Mouse (Mus musculus) lung, adult 2 months (tissue): ENCODE data around the gene Pramef8. TPM values are rescaled to one million over a fixed set of nuclear protein-coding genes. Genes with fewer than 3 reads are reported as not detected.

Experiments
- DNase-seq: peaks from one replicate; pipeline ENCODE4 v3.0.0; 2022
- H3K4me1 ChIP-seq: fragments of 200-500 bp; 2 replicates; pipeline ENCODE4 v1.6.1; 2011; ENCODE audit warnings: low read length; ENCODE audit not compliant: control insufficient read depth, insufficient read depth
- H3K4me3 ChIP-seq: fragments of 200-500 bp; replicated peaks from 2 replicates; pipeline ENCODE3; 2011; ENCODE audit warnings: low read depth, mild to moderate bottlenecking, control low read depth, low read length; ENCODE audit errors: extremely low read depth
- CTCF ChIP-seq: fragments of 200-500 bp; IDR thresholded peaks from 2 replicates; pipeline ENCODE4 v1.5.1; 2011; ENCODE audit warnings: mild to moderate bottlenecking, low read length, control low read depth; ENCODE audit not compliant: insufficient read depth
- POLR2A ChIP-seq: fragments of 200-500 bp; IDR thresholded peaks from 2 replicates; pipeline ENCODE4 v1.6.1; 2011; ENCODE audit warnings: low read depth, mild to moderate bottlenecking, control low read depth, low read length, borderline replicate concordance; ENCODE audit errors: extremely low read depth
- WGBS: fragments of 180-500 bp; shearing (Covaris S2); methylation state at CpG from one replicate; pipeline ENCODE4 v1.1.7; 2018; 5-methylcytosine and 5-hydroxymethylcytosine counted together
- polyA plus RNA-seq: library from polyadenylated mRNA; depleted of rRNA; stranded (reverse); fragments of >200 nt; gene quantifications from 2 replicates; pipeline ENCODE4 v1.2.3, GENCODE M21; 2012; rRNA removed

The Pramef8 gene
- 4.4 and 6.0 TPM in 2 replicates for polyA plus RNA-seq

DNA sequence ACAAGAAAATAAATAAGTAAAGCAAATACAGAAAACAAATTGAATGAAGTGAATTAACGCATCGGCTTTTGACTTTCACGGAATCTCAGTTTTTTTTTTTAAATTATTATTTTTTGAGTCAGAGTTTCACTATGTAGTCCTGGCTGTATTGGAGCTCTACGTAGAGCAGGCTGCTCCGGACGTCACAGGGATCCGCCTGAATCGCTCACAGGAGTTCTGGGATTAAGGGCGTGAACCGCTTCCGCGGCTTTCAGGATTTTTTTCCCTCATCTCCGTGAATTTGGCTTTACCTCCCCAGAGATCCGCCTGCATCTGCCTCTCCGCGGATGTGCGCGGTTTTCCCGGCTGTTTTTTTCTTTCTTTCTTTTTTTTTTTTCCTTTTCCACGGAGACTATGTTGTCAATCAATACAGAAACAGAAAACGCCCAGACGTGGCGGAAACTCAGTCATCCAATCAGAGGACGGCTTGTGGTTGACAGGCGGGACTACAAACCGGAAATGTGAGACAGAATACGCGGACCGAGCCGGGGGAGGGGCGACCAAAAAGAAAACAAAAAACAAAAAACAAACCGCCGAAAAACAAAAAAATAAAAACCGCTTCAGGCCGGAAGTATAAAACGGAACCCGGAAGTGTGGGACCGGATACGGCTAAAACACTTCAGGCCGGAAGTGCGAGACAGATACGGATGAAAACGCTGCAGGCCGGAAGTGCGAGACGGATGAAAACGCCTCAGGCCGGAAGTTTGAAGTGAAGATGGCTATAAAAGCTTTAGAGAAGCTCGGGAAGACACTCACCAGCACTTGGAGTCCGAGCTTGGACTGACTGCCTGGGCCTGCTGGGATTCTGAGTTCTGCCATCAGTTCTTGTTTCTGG lies at the start of gene Pramef8:
TSS of gene Pramef8 (plus strand) at position 208 of the 874 bp plus-strand sequence.
- DNase-seq = peak; percentile 91
- peak within 1 kb of the TSS; percentile 80 for H3K4me3 ChIP-seq
- WGBS = under 1% methylated on average over 50 of the region's 50 CpGs
- peaks cover 4% of the 10 kb centered on the region; the same call in 1 of the 2 replicates for H3K4me1 ChIP-seq
- TF ChIP-seq POLR2A (peak; percentile 36; the same call in 1 of the 2 replicates), CTCF (no peak)

DNA sequence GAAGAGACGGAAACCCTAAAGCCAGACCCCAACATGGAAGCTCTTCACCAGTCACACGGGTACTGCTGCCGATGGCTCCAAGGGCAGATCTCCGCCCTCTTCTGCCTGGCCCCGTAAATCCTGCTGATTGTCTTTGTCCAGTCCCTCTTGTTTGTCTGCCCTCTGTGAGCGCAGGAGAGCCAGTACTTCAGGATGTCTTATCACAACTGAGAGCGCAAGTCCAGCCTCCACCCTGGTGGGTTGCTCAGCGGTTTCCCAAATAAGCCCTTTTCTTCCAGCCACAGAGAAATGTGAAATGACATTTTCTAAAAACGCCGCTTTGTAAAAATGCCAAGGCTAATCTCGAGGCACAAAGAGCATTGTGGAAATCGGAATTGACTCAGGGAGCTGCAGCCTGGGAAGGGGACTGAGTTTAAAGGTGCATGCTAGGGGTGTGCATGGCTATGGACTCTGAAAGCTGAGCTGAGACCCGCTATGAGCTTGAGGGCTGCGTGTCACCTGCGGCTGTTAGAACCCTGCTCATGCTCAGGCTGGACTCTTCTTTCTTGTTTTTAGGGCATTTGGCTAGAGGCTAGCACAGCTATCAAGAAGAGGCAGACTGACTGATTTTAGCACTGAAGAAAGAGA lies 45.7 kb upstream of the Pramef8 start:
- Histone ChIP-seq H3K4me1 (no peaks in the 10 kb centered on the region), H3K4me3 (no peak overlapping the region)
- TF ChIP-seq POLR2A = no peak
- TF ChIP-seq CTCF = no peak
- no peak for DNase-seq
- WGBS = 52% methylated on average over 15 of the region's 15 CpGs

DNA sequence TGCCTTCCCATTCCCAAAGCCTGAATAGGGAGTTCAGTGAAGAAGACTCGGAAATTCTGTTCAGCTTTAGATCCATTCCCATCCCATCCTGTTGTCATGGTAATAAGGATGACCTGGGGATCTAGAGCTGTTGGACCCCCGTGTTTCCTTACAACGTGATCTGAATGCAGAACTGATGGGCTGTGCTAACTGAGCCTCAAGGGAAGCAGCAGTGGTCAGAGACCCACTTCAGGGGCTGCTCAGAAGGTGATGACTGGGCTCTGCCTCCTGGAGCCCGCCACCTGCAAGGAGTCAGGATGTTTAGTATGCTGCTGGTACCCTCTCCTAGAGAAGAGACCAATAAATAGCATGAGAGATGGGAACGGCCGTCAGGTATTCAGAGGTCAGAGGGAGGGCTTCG lies 32.7 kb upstream of the Pramef8 start:
- no peak overlapping the region for H3K4me3 ChIP-seq
- TF ChIP-seq CTCF (no peak), POLR2A (no peak)
- 39% methylated on average over 7 of the region's 7 CpGs for WGBS
- no peak for DNase-seq
- H3K4me1 ChIP-seq = no peaks in the 10 kb centered on the region

GRCm38 (mm10) chr4:143379931-143380715 lies 32.1 kb upstream of the Pramef8 start:
- no peak overlapping the region for H3K4me3 ChIP-seq
- no peaks in the 10 kb centered on the region for H3K4me1 ChIP-seq
- TF ChIP-seq CTCF (no peak), POLR2A (no peak)
- WGBS = 32% methylated on average over 15 of the region's 15 CpGs
- DNase-seq = no peak

GRCm38 (mm10) chr4:143380716-143381004 lies 31.6 kb upstream of the Pramef8 start:
- 1% methylated on average over 5 of the region's 5 CpGs for WGBS
- peak; percentile 14 for DNase-seq

GRCm38 (mm10) chr4:143382163-143382562 lies 30.1 kb upstream of the Pramef8 start:
- H3K4me3 ChIP-seq = no peak overlapping the region
- DNase-seq = no peak
- WGBS = 67% methylated on average over 3 of the region's 3 CpGs
- TF ChIP-seq POLR2A (no peak), CTCF (no peak)
- no peaks in the 10 kb centered on the region for H3K4me1 ChIP-seq

More at GRCm38 (mm10) chr4:143380716-143381004, 31.6 kb upstream of the Pramef8 start:
- TF ChIP-seq CTCF = peak; percentile 54
- TF ChIP-seq POLR2A = no peak
- Histone ChIP-seq H3K4me1 (no peaks in the 10 kb centered on the region), H3K4me3 (no peak overlapping the region)

DNA sequence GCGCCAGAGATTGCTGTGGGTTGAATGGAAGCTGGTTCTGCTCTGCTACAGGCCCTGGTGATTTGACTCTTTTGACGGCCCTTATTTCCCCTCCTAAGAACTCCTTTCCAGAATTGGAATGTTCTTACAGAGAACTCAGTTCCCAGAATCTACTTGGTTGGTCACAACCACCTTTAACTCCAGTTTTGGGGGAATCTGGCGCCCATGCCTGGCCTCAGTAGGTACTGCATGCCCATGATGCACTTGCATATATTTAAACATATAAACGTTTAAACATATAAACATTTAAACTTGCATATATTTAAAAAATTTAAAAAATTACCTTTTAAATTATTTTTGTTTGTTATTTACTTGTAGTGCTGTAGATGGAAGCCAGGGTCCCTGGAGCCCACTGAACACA lies 28.6 kb upstream of the Pramef8 start:
- TF ChIP-seq POLR2A (no peak), CTCF (0 out of 2 replicates have a peak, but pooled peaks have one; percentile 11)
- no peaks in the 10 kb centered on the region for H3K4me1 ChIP-seq
- WGBS = 33% methylated on average over 4 of the region's 4 CpGs

DNA sequence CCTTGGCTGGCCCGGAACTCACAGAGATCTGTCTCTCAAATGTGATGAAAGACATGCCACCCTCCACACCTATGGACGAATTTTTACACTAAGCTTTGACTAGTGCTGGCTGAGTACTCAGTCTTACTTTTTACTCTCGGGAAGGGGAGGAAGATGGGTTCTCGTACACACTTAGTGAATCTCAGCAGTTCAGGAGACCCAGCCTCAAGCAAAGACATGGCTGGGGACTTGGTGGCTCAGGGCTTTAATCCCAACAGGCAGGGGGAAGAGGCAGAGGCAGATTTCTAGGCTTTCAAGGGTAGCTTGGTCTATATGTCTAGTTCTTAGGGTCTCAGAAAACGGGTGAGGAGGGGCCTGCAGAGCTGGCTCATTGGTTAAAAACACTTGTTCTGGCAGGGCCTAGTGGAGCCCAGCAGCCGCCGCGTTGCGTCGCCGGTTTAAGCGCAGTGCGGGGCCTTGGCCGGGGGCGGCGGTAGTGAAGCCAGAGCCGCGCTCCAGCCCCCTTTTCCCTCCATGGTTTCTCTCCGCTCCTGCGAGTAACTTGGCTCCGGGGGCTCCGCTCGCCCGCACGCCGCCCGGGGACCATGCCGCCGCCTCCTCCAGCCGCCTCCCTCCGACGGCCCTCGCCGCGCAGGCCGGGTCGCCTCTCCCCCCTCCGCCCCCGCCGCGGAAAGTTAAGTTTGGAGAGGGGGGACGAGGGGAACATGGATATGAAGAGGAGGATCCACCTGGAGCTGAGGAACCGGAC lies 23.1 kb upstream of the Pramef8 start:
- Histone ChIP-seq H3K4me1 (no peaks in the 10 kb centered on the region; the same call in 1 of the 2 replicates), H3K4me3 (no peak overlapping the region)
- 8% methylated on average over 42 of the region's 43 CpGs for WGBS
- TF ChIP-seq POLR2A (no peak), CTCF (no peak)
- peak; percentile 9 for DNase-seq

More for the DNA sequence above, 28.6 kb upstream of the Pramef8 start:
- no peak overlapping the region for H3K4me3 ChIP-seq
- DNase-seq = no peak

GRCm38 (mm10) chr4:143394181-143394580 lies 18.0 kb upstream of the Pramef8 start, which contains the start of gene Pramel1:
Gene Pramel1 (plus strand): TSS chr4:143394428.
- Histone ChIP-seq H3K4me1 (no peaks in the 10 kb centered on the region; the same call in 1 of the 2 replicates), H3K4me3 (no peak within 1 kb of the TSS)
- DNase-seq = no peak
- TF ChIP-seq POLR2A (no peak), CTCF (no peak)
- WGBS = 79% methylated on average over 26 of the region's 26 CpGs
